In the genomic region with DNA sequence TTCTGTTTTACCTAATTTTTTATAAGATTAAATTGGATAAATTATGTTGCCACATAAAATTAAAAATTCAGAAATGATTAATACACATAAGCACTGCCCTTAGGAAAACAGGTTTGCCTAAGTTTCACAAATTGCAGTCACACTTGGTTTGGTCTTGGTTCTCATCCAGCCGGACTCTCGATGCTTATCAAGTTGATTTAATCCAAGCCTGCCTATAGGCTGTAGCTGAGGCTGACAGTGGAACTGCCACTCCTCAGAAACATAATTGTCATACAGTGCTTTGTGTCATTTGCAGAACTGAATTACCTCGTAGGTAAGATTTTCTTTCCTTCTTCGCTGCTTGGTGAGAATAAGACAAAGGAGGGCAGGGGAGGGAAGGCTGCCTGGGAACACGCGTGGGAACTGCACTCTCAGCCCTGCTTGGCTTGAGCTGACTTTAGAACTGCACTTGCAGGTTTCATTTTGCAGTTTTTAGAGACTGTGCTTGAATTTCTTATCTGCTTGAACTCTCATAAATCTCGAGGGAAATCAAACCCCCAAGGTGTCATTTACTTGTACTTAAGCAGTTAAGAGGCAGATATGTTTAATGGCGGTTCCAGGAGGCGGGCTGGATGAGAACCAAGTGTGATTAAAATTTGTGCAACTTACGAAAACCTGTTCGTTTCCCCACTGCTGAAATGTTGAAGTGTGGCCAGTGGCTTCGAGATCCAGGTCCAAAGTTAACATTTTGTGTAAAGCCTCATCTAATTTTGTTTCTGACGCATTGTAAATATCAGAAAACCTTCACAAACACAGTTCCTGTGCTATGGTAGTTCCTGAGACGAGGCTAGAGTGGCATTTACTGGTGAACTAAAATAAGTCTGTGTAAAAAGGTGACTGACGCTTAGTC, we compare ENCODE assay signal across 11 mouse cellular contexts. TPM values are rescaled to one million over a fixed set of nuclear protein-coding genes. Genes with fewer than 3 reads are reported as not detected.
DNase-seq lines count a peak whose midpoint lies in the region; ATAC-seq and TF ChIP-seq lines count a peak whose summit lies in the region.
"Had no signal": no experiment of that assay in that cellular context is flagged by ENCODE, and none has a peak within 500 bp of the region (broad histone marks: within the 10 kb centered on the region; RNA-seq: fewer than 3 reads in every experiment).

No protein-coding gene starts in this region.

- H3K4me2 ChIP-seq in intestine, embryonic 16.5 days (ENCODE audit: low read depth, low read length), result no peak overlapping the region
- H3K4me2 ChIP-seq: liver, embryonic 13.5 days; neural tube, embryonic 12.5 days had no signal

- no peak overlapping the region for H3K9ac ChIP-seq in intestine, embryonic 16.5 days (ENCODE audit: low read depth, low read length)
- H3K9ac ChIP-seq: liver, embryonic 13.5 days; neural tube, embryonic 12.5 days had no signal

- 66% methylated on average over 15 of the region's 15 CpGs for WGBS in intestine, embryonic 16.5 days
- 29% methylated on average over 15 of the region's 15 CpGs for WGBS in large intestine, adult 2 months

- no peaks in the 10 kb centered on the region for H3K4me1 ChIP-seq in intestine, embryonic 16.5 days (ENCODE audit: control insufficient read depth, insufficient read depth, low read length)
- H3K4me1 ChIP-seq: liver, embryonic 13.5 days; midbrain, embryonic 10.5 days; neural tube, embryonic 12.5 days had no signal

- no peak for DNase-seq in layer of hippocampus, adult 2 months (ENCODE audit: low spot score in 2 of 2)
- DNase-seq in layer of hippocampus, adult 11-12 months (ENCODE audit: low spot score), result no peak
- peak; percentile 13 for DNase-seq in brain, embryonic 14.5 days (ENCODE audit: low read depth)
- DNase-seq in large intestine, adult 2 months (ENCODE audit: low read depth, low spot score), result peak; percentile 37
- no peak for DNase-seq in spleen, adult 12 weeks (ENCODE audit: low spot score)
- no peak for DNase-seq in urinary bladder, postnatal 25 days (ENCODE audit: low spot score)
- DNase-seq: heart, postnatal 10 days; liver, embryonic 13.5 days had no signal

- H3K4me3 ChIP-seq in layer of hippocampus, adult 2 months, result peak overlapping the region; percentile 31
- 0 out of 2 replicates have a peak overlapping the region, but pooled peaks have one; percentile 2 for H3K4me3 ChIP-seq in intestine, embryonic 16.5 days (ENCODE audit: low read length)
- H3K4me3 ChIP-seq: liver, embryonic 13.5 days; midbrain, embryonic 10.5 days; neural tube, embryonic 12.5 days had no signal

- peak; percentile 66 for ATAC-seq in intestine, embryonic 16.5 days

- no peaks in the 10 kb centered on the region for H3K9me3 ChIP-seq in intestine, embryonic 16.5 days (ENCODE audit: control insufficient read depth, low read length)
- H3K9me3 ChIP-seq: liver, embryonic 13.5 days; midbrain, embryonic 10.5 days; neural tube, embryonic 12.5 days had no signal

- no peak overlapping the region for H3K27ac ChIP-seq in layer of hippocampus, adult 2 months
- H3K27ac ChIP-seq in intestine, embryonic 16.5 days (ENCODE audit: low read length), result no peak overlapping the region
- H3K27ac ChIP-seq: liver, embryonic 13.5 days; midbrain, embryonic 10.5 days; neural tube, embryonic 12.5 days had no signal

- H3K27me3 ChIP-seq in intestine, embryonic 16.5 days (replicated peaks; ENCODE audit: control insufficient read depth, insufficient read depth, low read length), result no peaks in the 10 kb centered on the region
- H3K27me3 ChIP-seq: liver, embryonic 13.5 days; neural tube, embryonic 12.5 days had no signal

- TF ChIP-seq CTCF in layer of hippocampus, adult 2 months (conservative IDR thresholded peaks at IDR 0.05), result 0 out of 2 replicates have a peak, but pooled peaks have one; percentile 4
- TF ChIP-seq CTCF in brain, embryonic 14.5 days (IDR thresholded peaks at IDR 0.05; ENCODE audit: borderline replicate concordance, extremely low read depth, insufficient read depth, insufficient read length), result no peak

- no peak for TF ChIP-seq POLR2A in brain, embryonic 14.5 days (IDR thresholded peaks at IDR 0.05; ENCODE audit: borderline replicate concordance, extremely low read depth, insufficient read depth, insufficient read length, poor library complexity, severe bottlenecking)

- H3K36me3 ChIP-seq in intestine, embryonic 16.5 days (ENCODE audit: control insufficient read depth, insufficient read depth, low read length), result peaks cover 4% of the 10 kb centered on the region; the same call in 1 of the 2 replicates
- H3K36me3 ChIP-seq: neural tube, embryonic 12.5 days had no signal

RNA-seq across cellular contexts. Expression of a gene that starts 8.7 kb away (rescaled TPM):
- total RNA-seq in layer of hippocampus, adult 2 months (2021), result 10 to 100 TPM; 41.5 to 45.7 TPM
- 47.7 and 47.9 TPM in 2 replicates for polyA plus RNA-seq in brain, embryonic 14.5 days (2012; rRNA removed)
- 58.1 and 60.0 TPM in 2 replicates for polyA plus RNA-seq in intestine, embryonic 16.5 days (2015; fragmentation: Nextera tagmentation; extraction: Ambion mirVana)
- 39.6 and 45.1 TPM in 2 replicates for polyA plus RNA-seq in large intestine, adult 2 months (2012; rRNA removed)

Comparison
In these comparisons a context has a peak if more than half of its experiments do, and no peak if none do; other contexts are left out.
1. DNase-seq: peak in brain, embryonic 14.5 days (single experiment) and large intestine, adult 2 months (single experiment); none in layer of hippocampus, adult 2 months (0 of 2), layer of hippocampus, adult 11-12 months (single experiment), spleen, adult 12 weeks (single experiment) and urinary bladder, postnatal 25 days (single experiment).